Mouse (Mus musculus) cerebellum, adult 9-11 months (tissue): ENCODE results near the gene Prkag3.

ENCODE experiments used
- DNase-seq: peaks from one replicate; pipeline ENCODE4 v3.0.0; 2022

Prkag3 gene

DNA sequence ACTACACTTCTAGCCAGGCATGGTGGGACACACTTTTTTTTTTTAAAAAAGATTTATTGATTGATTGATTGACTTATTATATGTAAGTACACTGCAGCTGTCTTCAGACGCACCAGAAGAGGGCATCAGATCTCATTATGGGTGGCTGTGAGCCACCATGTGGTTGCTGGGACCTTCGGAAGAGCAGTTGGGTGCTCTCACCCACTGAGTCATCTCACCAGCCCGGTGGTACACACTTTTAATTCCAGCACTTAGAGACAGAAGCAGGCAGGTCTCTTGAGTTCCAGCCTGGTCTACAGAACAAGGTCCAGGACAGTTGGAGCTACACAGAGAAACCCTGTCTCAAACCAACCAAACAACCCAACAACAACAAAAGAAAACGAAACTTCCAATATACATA lies 37.0 kb downstream of the Prkag3 start:
- no peak for DNase-seq

GRCm38 (mm10) chr1:74709566-74709965 lies 39.5 kb downstream of the Prkag3 start:
- no peak for DNase-seq

- no peak for DNase-seq
These were observed 44.0 kb downstream of the Prkag3 start for GRCm38 (mm10) chr1:74705016-74705415.

GRCm38 (mm10) chr1:74704156-74704555 lies 44.9 kb downstream of the Prkag3 start:
- DNase-seq: no peak

GRCm38 (mm10) chr1:74702142-74702553 lies 46.9 kb downstream of the Prkag3 start:
- DNase-seq: no peak

- DNase-seq: no peak
These were observed 50.2 kb downstream of the Prkag3 start for GRCm38 (mm10) chr1:74698791-74699190.

DNA sequence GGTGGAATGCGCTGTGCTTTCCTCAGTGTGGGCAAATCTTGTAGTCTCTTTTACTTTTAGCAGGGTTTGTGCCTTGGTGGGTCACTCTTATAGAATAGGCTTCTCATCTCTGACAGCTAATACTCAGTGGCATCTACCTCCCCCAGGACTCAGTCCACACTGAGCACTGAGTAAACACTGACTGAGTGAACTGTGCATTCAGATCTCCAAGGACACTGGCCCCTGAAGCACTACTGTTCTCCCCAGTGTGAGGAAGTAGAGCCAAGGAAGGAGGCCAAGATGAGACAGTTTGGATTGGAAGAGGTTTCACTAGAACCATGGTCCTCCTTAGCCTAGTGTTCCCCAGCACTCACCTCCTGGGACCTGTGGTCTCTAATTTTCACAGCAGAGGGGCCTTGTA lies 50.7 kb downstream of the Prkag3 start:
- no peak for DNase-seq

- DNase-seq: no peak
These were observed 51.6 kb downstream of the Prkag3 start for GRCm38 (mm10) chr1:74697416-74697815.

- DNase-seq: no peak
These were observed 53.2 kb downstream of the Prkag3 start for GRCm38 (mm10) chr1:74695836-74696235.

- no peak for DNase-seq
These were observed 55.0 kb downstream of the Prkag3 start for GRCm38 (mm10) chr1:74693891-74694583.
